Mouse (Mus musculus): ENCODE measurements around the gene Supt20.

Gene Supt20

GRCm38 (mm10) chr3:54692202-54693055 lies at the start of gene Supt20:
TSS of gene Supt20 (plus strand) at chr3:54692807.
- H3K9me3 ChIP-seq (ENCODE audit: low read length) = no peaks in the 10 kb centered on the region
- peaks cover 27% of the 10 kb centered on the region for H3K4me1 ChIP-seq (replicated peaks; ENCODE audit: low read depth, low read length)
- peaks cover 32% of the 10 kb centered on the region for H3K36me3 ChIP-seq (ENCODE audit: insufficient read depth, low read length)
- peak within 1 kb of the TSS; percentile 91 for H3K4me3 ChIP-seq (replicated peaks; ENCODE audit: low read length)
- H3K27me3 ChIP-seq (ENCODE audit: insufficient read depth, low read length) = no peaks in the 10 kb centered on the region
- TF ChIP-seq POU5F1 (IDR thresholded peaks at IDR 0.05; ENCODE audit: borderline replicate concordance, low read length) = peak; percentile 57; the same call in 1 of the 2 replicates
- no peak for TF ChIP-seq NANOG (IDR thresholded peaks at IDR 0.05; ENCODE audit: borderline replicate concordance, low read length)

GRCm38 (mm10) chr3:54642851-54643250 lies 49.8 kb upstream of the Supt20 start:
- no peak overlapping the region for H3K4me3 ChIP-seq (replicated peaks; ENCODE audit: low read length)
- no peaks in the 10 kb centered on the region for H3K4me1 ChIP-seq (replicated peaks; ENCODE audit: low read depth, low read length)
- H3K36me3 ChIP-seq (ENCODE audit: insufficient read depth, low read length) = no peaks in the 10 kb centered on the region
- no peaks in the 10 kb centered on the region for H3K27me3 ChIP-seq (ENCODE audit: insufficient read depth, low read length)
- TF ChIP-seq CTCF (conservative IDR thresholded peaks at IDR 0.05; ENCODE audit: low read length) (no peak), POU5F1 (IDR thresholded peaks at IDR 0.05; ENCODE audit: borderline replicate concordance, low read length) (no peak)
- H3K9me3 ChIP-seq (ENCODE audit: low read length) = no peaks in the 10 kb centered on the region

GRCm38 (mm10) chr3:54647583-54647982 lies 45.0 kb upstream of the Supt20 start:
- no peaks in the 10 kb centered on the region for H3K9me3 ChIP-seq (ENCODE audit: low read length)
- no peak for TF ChIP-seq CTCF (conservative IDR thresholded peaks at IDR 0.05; ENCODE audit: low read length)
- TF ChIP-seq NANOG (IDR thresholded peaks at IDR 0.05; ENCODE audit: borderline replicate concordance, low read length) = no peak
- no peak for TF ChIP-seq POU5F1 (IDR thresholded peaks at IDR 0.05; ENCODE audit: borderline replicate concordance, low read length)
- H3K4me1 ChIP-seq (replicated peaks; ENCODE audit: low read depth, low read length) = no peaks in the 10 kb centered on the region
- H3K36me3 ChIP-seq (ENCODE audit: insufficient read depth, low read length) = no peaks in the 10 kb centered on the region
- H3K27me3 ChIP-seq (ENCODE audit: insufficient read depth, low read length) = no peaks in the 10 kb centered on the region
- no peak overlapping the region for H3K4me3 ChIP-seq (replicated peaks; ENCODE audit: low read length)

GRCm38 (mm10) chr3:54651576-54651975 lies 41.0 kb upstream of the Supt20 start:
- no peak for TF ChIP-seq NANOG (IDR thresholded peaks at IDR 0.05; ENCODE audit: borderline replicate concordance, low read length)
- no peak for TF ChIP-seq CTCF (conservative IDR thresholded peaks at IDR 0.05; ENCODE audit: low read length)
- TF ChIP-seq POU5F1 (IDR thresholded peaks at IDR 0.05; ENCODE audit: borderline replicate concordance, low read length) = no peak

GRCm38 (mm10) chr3:54654169-54654568 lies 38.4 kb upstream of the Supt20 start:
- no peak overlapping the region for H3K4me3 ChIP-seq (replicated peaks; ENCODE audit: low read length)
- TF ChIP-seq NANOG (IDR thresholded peaks at IDR 0.05; ENCODE audit: borderline replicate concordance, low read length) (no peak), POU5F1 (IDR thresholded peaks at IDR 0.05; ENCODE audit: borderline replicate concordance, low read length) (no peak), CTCF (conservative IDR thresholded peaks at IDR 0.05; ENCODE audit: low read length) (no peak)
- no peaks in the 10 kb centered on the region for H3K27me3 ChIP-seq (ENCODE audit: insufficient read depth, low read length)
- H3K4me1 ChIP-seq (replicated peaks; ENCODE audit: low read depth, low read length) = no peaks in the 10 kb centered on the region
- no peaks in the 10 kb centered on the region for H3K36me3 ChIP-seq (ENCODE audit: insufficient read depth, low read length)
- H3K9me3 ChIP-seq (ENCODE audit: low read length) = no peaks in the 10 kb centered on the region

More at GRCm38 (mm10) chr3:54651576-54651975, 41.0 kb upstream of the Supt20 start:
- no peaks in the 10 kb centered on the region for H3K36me3 ChIP-seq (ENCODE audit: insufficient read depth, low read length)
- no peak overlapping the region for H3K4me3 ChIP-seq (replicated peaks; ENCODE audit: low read length)
- no peaks in the 10 kb centered on the region for H3K27me3 ChIP-seq (ENCODE audit: insufficient read depth, low read length)
- no peaks in the 10 kb centered on the region for H3K9me3 ChIP-seq (ENCODE audit: low read length)
- no peaks in the 10 kb centered on the region for H3K4me1 ChIP-seq (replicated peaks; ENCODE audit: low read depth, low read length)

- Histone ChIP-seq H3K36me3 (ENCODE audit: insufficient read depth, low read length) (no peaks in the 10 kb centered on the region), H3K4me3 (replicated peaks; ENCODE audit: low read length) (no peak overlapping the region), H3K4me1 (replicated peaks; ENCODE audit: low read depth, low read length) (no peaks in the 10 kb centered on the region), H3K9me3 (ENCODE audit: low read length) (no peaks in the 10 kb centered on the region), H3K27me3 (ENCODE audit: insufficient read depth, low read length) (no peaks in the 10 kb centered on the region)
- TF ChIP-seq CTCF (conservative IDR thresholded peaks at IDR 0.05; ENCODE audit: low read length) (no peak), POU5F1 (IDR thresholded peaks at IDR 0.05; ENCODE audit: borderline replicate concordance, low read length) (no peak), NANOG (IDR thresholded peaks at IDR 0.05; ENCODE audit: borderline replicate concordance, low read length) (no peak)
These were observed 35.5 kb upstream of the Supt20 start for GRCm38 (mm10) chr3:54657090-54657489.

GRCm38 (mm10) chr3:54657888-54658626 lies 34.5 kb upstream of the Supt20 start:
- no peaks in the 10 kb centered on the region for H3K4me1 ChIP-seq (replicated peaks; ENCODE audit: low read depth, low read length)

GRCm38 (mm10) chr3:54659736-54660135 lies 32.9 kb upstream of the Supt20 start:
- Histone ChIP-seq H3K4me1 (replicated peaks; ENCODE audit: low read depth, low read length) (no peaks in the 10 kb centered on the region), H3K36me3 (ENCODE audit: insufficient read depth, low read length) (no peaks in the 10 kb centered on the region), H3K9me3 (ENCODE audit: low read length) (no peaks in the 10 kb centered on the region), H3K4me3 (replicated peaks; ENCODE audit: low read length) (no peak overlapping the region), H3K27me3 (ENCODE audit: insufficient read depth, low read length) (no peaks in the 10 kb centered on the region)
- no peak for TF ChIP-seq POU5F1 (IDR thresholded peaks at IDR 0.05; ENCODE audit: borderline replicate concordance, low read length)

More at GRCm38 (mm10) chr3:54657888-54658626, 34.5 kb upstream of the Supt20 start:
- Histone ChIP-seq H3K4me3 (replicated peaks; ENCODE audit: low read length) (no peak overlapping the region), H3K36me3 (ENCODE audit: insufficient read depth, low read length) (no peaks in the 10 kb centered on the region), H3K9me3 (ENCODE audit: low read length) (no peaks in the 10 kb centered on the region), H3K27me3 (ENCODE audit: insufficient read depth, low read length) (no peaks in the 10 kb centered on the region)
- TF ChIP-seq CTCF (conservative IDR thresholded peaks at IDR 0.05; ENCODE audit: low read length) (no peak), POU5F1 (IDR thresholded peaks at IDR 0.05; ENCODE audit: borderline replicate concordance, low read length) (no peak), NANOG (IDR thresholded peaks at IDR 0.05; ENCODE audit: borderline replicate concordance, low read length) (no peak)

All from E14TG2a.4 (cell line).